14 mouse cellular contexts compared by ENCODE assay signal in the genomic region with DNA sequence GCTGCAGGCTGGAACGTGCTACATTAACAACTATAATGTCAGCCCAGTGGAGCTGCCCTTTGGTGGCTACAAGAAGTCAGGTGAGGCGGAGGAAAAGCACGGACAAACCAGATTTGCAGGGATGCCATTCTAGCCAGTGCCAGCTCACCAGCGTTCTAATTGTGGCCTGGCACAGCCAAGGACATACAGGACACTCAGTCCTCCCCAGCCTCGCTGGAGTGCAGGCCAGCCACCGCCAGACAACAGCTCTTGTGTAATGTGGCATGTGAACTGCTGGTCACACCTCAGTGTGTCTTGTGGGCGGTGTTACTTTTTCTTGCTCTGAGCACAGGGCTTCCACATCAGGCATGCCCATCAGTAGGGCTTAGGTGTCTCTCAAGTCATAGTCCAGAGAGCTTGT. TPM values are rescaled to one million over a fixed set of nuclear protein-coding genes. Genes with fewer than 3 reads are reported as not detected.
A peak's percentile ranks its signal among the peaks of the same experiment; 100 is the strongest.
DNase-seq lines count a peak whose midpoint lies in the region; ATAC-seq and TF ChIP-seq lines count a peak whose summit lies in the region.
"Had no signal": no experiment of that assay in that cellular context is flagged by ENCODE, and none has a peak within 500 bp of the region (broad histone marks: within the 10 kb centered on the region; RNA-seq: fewer than 3 reads in every experiment).

No protein-coding gene starts in this region.

- 41% methylated on average over 7 of the region's 7 CpGs for whole genome bisulfite sequencing in kidney, adult 2 months
- 85% methylated on average over 7 of the region's 7 CpGs for WGBS in kidney, embryonic 16.5 days
- WGBS in liver, embryonic 15.5 days (ENCODE audit: insufficient replicate concordance) = 91% methylated on average over 7 of the region's 7 CpGs

- intact Hi-C loops in heart, postnatal 14 days (cut with DNase I) = no loop called here

- peaks cover 5% of the 10 kb centered on the region for H3K36me3 ChIP-seq in kidney, adult 2 months (ENCODE audit: control insufficient read depth, insufficient read depth, low read length)
- H3K36me3 ChIP-seq in kidney, embryonic 16.5 days (ENCODE audit: insufficient read depth, low read length) = peaks cover 13% of the 10 kb centered on the region; the same call in 1 of the 2 replicates
- peaks cover 98% of the 10 kb centered on the region for H3K36me3 ChIP-seq in liver, embryonic 15.5 days (replicated peaks)

- DNase-seq in adrenal gland, postnatal 14 days = peak; percentile 39
- no peak for DNase-seq in adrenal gland, postnatal 10 days
- peak; percentile 87 for DNase-seq in kidney, adult 2 months
- peak; percentile 43 to 52 for DNase-seq in heart, postnatal 14 days
- no peak for DNase-seq in left cerebral cortex, adult 8-10 months (ENCODE audit: low spot score in 2 of 2)
- DNase-seq in spleen, postnatal 4 days (ENCODE audit: low spot score in 2 of 2) = no peak
- DNase-seq: lung, adult 2 months; thymus, adult 18-20 months had no signal

- no peak overlapping the region for H3K9ac ChIP-seq in kidney, embryonic 16.5 days (replicated peaks; ENCODE audit: low read length)
- H3K9ac ChIP-seq in liver, embryonic 15.5 days = no peak overlapping the region
- H3K9ac ChIP-seq: embryonic facial prominence, embryonic 15.5 days; forebrain, embryonic 15.5 days had no signal

- peaks cover 22% of the 10 kb centered on the region for H3K4me1 ChIP-seq in kidney, adult 2 months (ENCODE audit: control insufficient read depth, insufficient read depth, low read length)
- H3K4me1 ChIP-seq in kidney, embryonic 16.5 days (ENCODE audit: insufficient read depth, low read length) = no peaks in the 10 kb centered on the region
- H3K4me1 ChIP-seq in liver, embryonic 15.5 days (replicated peaks) = peaks cover 45% of the 10 kb centered on the region
- H3K4me1 ChIP-seq: embryonic facial prominence, embryonic 15.5 days; forebrain, embryonic 15.5 days; hindbrain, embryonic 10.5 days had no signal

- H3K9me3 ChIP-seq in kidney, embryonic 16.5 days (ENCODE audit: low read length) = no peaks in the 10 kb centered on the region
- H3K9me3 ChIP-seq in liver, embryonic 15.5 days (replicated peaks) = no peaks in the 10 kb centered on the region
- H3K9me3 ChIP-seq: embryonic facial prominence, embryonic 15.5 days; forebrain, embryonic 15.5 days; hindbrain, embryonic 10.5 days had no signal

- no peak for TF ChIP-seq POLR2A in kidney, adult 2 months (IDR thresholded peaks at IDR 0.05; ENCODE audit: low read depth, low read length)

- no peak overlapping the region for H3K4me2 ChIP-seq in kidney, embryonic 16.5 days (replicated peaks; ENCODE audit: low read depth, low read length)
- no peak overlapping the region for H3K4me2 ChIP-seq in liver, embryonic 15.5 days
- H3K4me2 ChIP-seq: embryonic facial prominence, embryonic 15.5 days; forebrain, embryonic 15.5 days had no signal

- no peaks in the 10 kb centered on the region for H3K27me3 ChIP-seq in kidney, adult 2 months (replicated peaks; ENCODE audit: control insufficient read depth, insufficient read depth, low read length)
- no peaks in the 10 kb centered on the region for H3K27me3 ChIP-seq in kidney, embryonic 16.5 days (ENCODE audit: insufficient read depth, low read length)
- H3K27me3 ChIP-seq in liver, embryonic 15.5 days = no peaks in the 10 kb centered on the region
- H3K27me3 ChIP-seq: embryonic facial prominence, embryonic 15.5 days; forebrain, embryonic 15.5 days had no signal

- peak overlapping the region; percentile 90 for H3K27ac ChIP-seq in kidney, adult 2 months (ENCODE audit: insufficient read depth, low read depth, low read length)
- no peak overlapping the region for H3K27ac ChIP-seq in kidney, embryonic 16.5 days (ENCODE audit: low read length)
- H3K27ac ChIP-seq in liver, embryonic 15.5 days (replicated peaks) = peak overlapping the region; percentile 11; the same call in 1 of the 2 replicates
- H3K27ac ChIP-seq: embryonic facial prominence, embryonic 15.5 days; forebrain, embryonic 15.5 days; hindbrain, embryonic 10.5 days had no signal

- H3K4me3 ChIP-seq in kidney, adult 2 months (ENCODE audit: insufficient read depth, low read depth, low read length) = no peak overlapping the region
- no peak overlapping the region for H3K4me3 ChIP-seq in kidney, embryonic 16.5 days (ENCODE audit: low read length)
- H3K4me3 ChIP-seq in liver, embryonic 15.5 days (replicated peaks) = no peak overlapping the region
- H3K4me3 ChIP-seq: embryonic facial prominence, embryonic 15.5 days; forebrain, embryonic 15.5 days; hindbrain, embryonic 10.5 days had no signal

- ATAC-seq in kidney, embryonic 16.5 days (ENCODE audit: low FRiP score, low TSS enrichment) = no peak
- ATAC-seq in liver, embryonic 15.5 days (ENCODE audit: insufficient read depth) = no peak
- ATAC-seq: forebrain, embryonic 15.5 days; intestine, embryonic 16.5 days had no signal

- no peak for TF ChIP-seq CTCF in kidney, adult 2 months (conservative IDR thresholded peaks at IDR 0.05; ENCODE audit: insufficient read depth, insufficient read length, low read depth, low read length)

RNA-seq across cellular contexts. Expression of gene Aldh9a1, which starts 16.0 kb away (rescaled TPM):
- total RNA-seq in adrenal gland, postnatal 14 days (2021) = 56.9 and 59.4 TPM in 2 replicates
- total RNA-seq in adrenal gland, postnatal 10 days (2021) = 10 to 100 TPM; 63.5 to 65.6 TPM
- polyA plus RNA-seq in kidney, adult 2 months (2012; rRNA removed) = 150 and 171 TPM in 2 replicates
- 62.6 and 63.4 TPM in 2 replicates for polyA plus RNA-seq in kidney, embryonic 16.5 days (2015; fragmentation: Nextera tagmentation; extraction: Ambion mirVana)
- 10 to 100 TPM; 25.0 to 30.4 TPM for total RNA-seq in heart, postnatal 14 days (2021)
- 72.7 and 75.1 TPM in 2 replicates for polyA plus RNA-seq in liver, embryonic 15.5 days (2015; fragmentation: Nextera tagmentation; extraction: Ambion mirVana)
- 10 to 100 TPM; 21.9 to 26.4 (median 22.7) TPM for total RNA-seq in left cerebral cortex, adult 8-10 months (2022)

RNA-seq across cellular contexts. Expression of gene Mgst3, which starts 27.8 kb away (rescaled TPM):
- total RNA-seq in adrenal gland, postnatal 14 days (2021) = 69.7 and 75.6 TPM in 2 replicates
- total RNA-seq in adrenal gland, postnatal 10 days (2021) = 10 to 100 TPM; 63.5 to 71.5 TPM
- polyA plus RNA-seq in kidney, adult 2 months (2012; rRNA removed) = 560 and 626 TPM in 2 replicates
- 58.0 and 58.2 TPM in 2 replicates for polyA plus RNA-seq in kidney, embryonic 16.5 days (2015; fragmentation: Nextera tagmentation; extraction: Ambion mirVana)
- total RNA-seq in heart, postnatal 14 days (2021) = 100 to 1,000 TPM; 217 to 220 TPM
- polyA plus RNA-seq in liver, embryonic 15.5 days (2015; fragmentation: Nextera tagmentation; extraction: Ambion mirVana) = 392 and 404 TPM in 2 replicates
- 100 to 1,000 TPM in 1 of 4 experiments, 10 to 100 TPM in 3; 93.7 to 109 (median 95.2) TPM for total RNA-seq in left cerebral cortex, adult 8-10 months (2022)

RNA-seq across cellular contexts. Expression of gene Tmco1, which starts 57.6 kb away (rescaled TPM):
- 109 and 120 TPM in 2 replicates for total RNA-seq in adrenal gland, postnatal 14 days (2021)
- 100 to 1,000 TPM; 107 to 109 TPM for total RNA-seq in adrenal gland, postnatal 10 days (2021)
- 96.7 and 127 TPM in 2 replicates for polyA plus RNA-seq in kidney, adult 2 months (2012; rRNA removed)
- polyA plus RNA-seq in kidney, embryonic 16.5 days (2015; fragmentation: Nextera tagmentation; extraction: Ambion mirVana) = 117 and 125 TPM in 2 replicates
- 10 to 100 TPM; 80.6 to 86.5 TPM for total RNA-seq in heart, postnatal 14 days (2021)
- polyA plus RNA-seq in liver, embryonic 15.5 days (2015; fragmentation: Nextera tagmentation; extraction: Ambion mirVana) = 55.0 and 55.3 TPM in 2 replicates
- total RNA-seq in left cerebral cortex, adult 8-10 months (2022) = 10 to 100 TPM; 50.9 to 56.1 (median 53.0) TPM

Comparison
In these comparisons a context has a peak if more than half of its experiments do, and no peak if none do; other contexts are left out.
1. DNase-seq: peak in adrenal gland, postnatal 14 days (single experiment), kidney, adult 2 months (single experiment) and heart, postnatal 14 days (2 of 2); none in adrenal gland, postnatal 10 days (single experiment), left cerebral cortex, adult 8-10 months (0 of 2) and spleen, postnatal 4 days (0 of 2).